In the genomic region with DNA sequence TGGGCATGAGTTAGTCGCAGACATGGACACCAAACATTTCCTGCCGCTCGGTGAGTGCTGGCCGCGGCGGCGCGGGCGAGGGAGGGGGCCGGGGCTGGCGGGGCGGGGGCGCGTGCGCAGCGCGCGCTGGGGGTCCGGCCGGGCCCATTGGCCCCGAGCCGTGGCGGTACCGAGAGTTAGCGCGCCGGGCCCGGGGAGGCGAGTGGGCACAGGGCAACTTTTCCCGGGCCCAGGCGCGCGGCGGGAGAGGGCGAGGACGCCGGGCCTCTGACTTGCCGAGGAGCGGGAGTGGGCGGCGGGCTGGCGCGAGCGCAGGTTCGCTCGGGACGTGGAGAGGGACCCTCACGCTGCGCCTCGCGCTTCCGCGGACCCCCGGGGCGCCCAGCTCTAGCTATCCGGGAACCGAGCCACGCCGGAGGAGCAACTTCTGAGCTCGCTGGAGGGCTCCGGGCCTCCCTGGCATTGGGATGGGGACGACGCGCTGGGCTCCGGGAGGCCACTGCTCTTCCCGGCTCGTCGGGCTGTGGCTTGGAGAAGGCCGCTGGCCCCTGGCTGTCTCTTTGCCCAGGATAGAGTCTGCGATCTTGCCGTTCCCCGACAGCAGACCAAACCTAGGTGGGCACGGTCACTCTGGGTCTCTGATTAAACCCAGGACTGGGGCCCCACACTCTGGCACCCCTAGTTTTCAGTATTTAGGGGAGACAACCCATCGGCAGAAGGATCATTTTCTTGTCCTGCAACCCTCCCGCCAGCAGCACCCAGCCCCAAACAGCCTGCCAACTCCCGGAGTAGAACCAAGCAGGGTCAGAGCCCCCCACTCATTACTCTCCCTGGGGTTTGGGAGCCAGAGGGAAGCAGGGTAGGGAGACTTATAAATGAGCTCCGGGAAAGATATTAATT, we compare ENCODE assay signal across 8 mouse cellular contexts. TPM values are rescaled to one million over a fixed set of nuclear protein-coding genes. Genes with fewer than 3 reads are reported as not detected.
A peak's percentile ranks its signal among the peaks of the same experiment; 100 is the strongest.
DNase-seq lines count a peak whose midpoint lies in the region; ATAC-seq and TF ChIP-seq lines count a peak whose summit lies in the region.

No protein-coding gene starts in this region.

- DNase-seq in right cerebral cortex, postnatal 4 days = peak; percentile 45
- DNase-seq in right cerebral cortex, postnatal 36 days (ENCODE audit: low spot score in 2 of 2) = no peak
- peak; percentile 52 for DNase-seq in brain, embryonic 14.5 days (ENCODE audit: low read depth)
- no peak for DNase-seq in liver, embryonic 14.5 days (ENCODE audit: low read depth in 3 of 3, low spot score in 3 of 3)
- no peak for DNase-seq in frontal cortex, postnatal 25 days (ENCODE audit: low spot score in 2 of 2)

- no peak for TF ChIP-seq POLR2A in brain, embryonic 14.5 days (IDR thresholded peaks at IDR 0.05; ENCODE audit: borderline replicate concordance, extremely low read depth, insufficient read depth, insufficient read length, poor library complexity, severe bottlenecking)

- H3K4me3 ChIP-seq in forebrain, embryonic 15.5 days = peak overlapping the region; percentile 73
- peak overlapping the region; percentile 81 for H3K4me3 ChIP-seq in hindbrain, embryonic 16.5 days (ENCODE audit: low read length)
- H3K4me3 ChIP-seq in liver, embryonic 14.5 days (ENCODE audit: insufficient read depth in 1 of 2, low read depth in 2 of 2, low read length in 2 of 2) = peak overlapping the region; percentile 75 to 76
- H3K4me3 ChIP-seq in neural tube, embryonic 14.5 days (ENCODE audit: low read depth, low read length) = peak overlapping the region; percentile 76

- under 1% methylated on average over 59 of the region's 77 CpGs for WGBS in forebrain, embryonic 15.5 days
- WGBS in hindbrain, embryonic 16.5 days = under 1% methylated on average over 58 of the region's 77 CpGs
- WGBS in liver, embryonic 14.5 days (ENCODE audit: insufficient replicate concordance) = 2% methylated on average over 72 of the region's 77 CpGs
- under 1% methylated on average over 50 of the region's 77 CpGs for whole genome bisulfite sequencing in neural tube, embryonic 14.5 days

- peak overlapping the region; percentile 87 for H3K4me2 ChIP-seq in forebrain, embryonic 15.5 days (replicated peaks)
- peak overlapping the region; percentile 95 for H3K4me2 ChIP-seq in hindbrain, embryonic 16.5 days (ENCODE audit: low read length)
- H3K4me2 ChIP-seq in liver, embryonic 14.5 days (ENCODE audit: low read depth) = peak overlapping the region; percentile 85
- peak overlapping the region; percentile 98 for H3K4me2 ChIP-seq in neural tube, embryonic 14.5 days (ENCODE audit: low read depth, low read length)

- H3K27me3 ChIP-seq in forebrain, embryonic 15.5 days = no peaks in the 10 kb centered on the region
- no peaks in the 10 kb centered on the region for H3K27me3 ChIP-seq in hindbrain, embryonic 16.5 days (replicated peaks; ENCODE audit: control insufficient read depth, insufficient read depth, low read length)
- peaks cover 9% of the 10 kb centered on the region for H3K27me3 ChIP-seq in liver, embryonic 14.5 days (ENCODE audit: control insufficient read depth, insufficient read depth, low read length)
- peaks cover 3% of the 10 kb centered on the region; the same call in 1 of the 2 replicates for H3K27me3 ChIP-seq in neural tube, embryonic 14.5 days (ENCODE audit: control insufficient read depth, insufficient read depth, low read length)

- H3K27ac ChIP-seq in forebrain, embryonic 15.5 days (replicated peaks) = peak overlapping the region; percentile 67
- peak overlapping the region; percentile 88 for H3K27ac ChIP-seq in hindbrain, embryonic 16.5 days (ENCODE audit: low read depth, low read length)
- peak overlapping the region; percentile 32 for H3K27ac ChIP-seq in liver, embryonic 14.5 days
- H3K27ac ChIP-seq in neural tube, embryonic 14.5 days (ENCODE audit: low read depth, low read length) = peak overlapping the region; percentile 73

- no peak for TF ChIP-seq EP300 in liver, embryonic 14.5 days (IDR thresholded peaks at IDR 0.05; ENCODE audit: low read depth)

- ATAC-seq in forebrain, embryonic 15.5 days (replicated peaks) = peak; percentile 26; the same call in 1 of the 2 replicates
- peak; percentile 24 for ATAC-seq in hindbrain, embryonic 16.5 days
- peak; percentile 15; the same call in 1 of the 2 replicates for ATAC-seq in liver, embryonic 14.5 days (ENCODE audit: insufficient read depth)
- ATAC-seq in neural tube, embryonic 14.5 days (ENCODE audit: low read depth) = peak; percentile 18; the same call in 1 of the 2 replicates

- no peak for TF ChIP-seq CTCF in brain, embryonic 14.5 days (IDR thresholded peaks at IDR 0.05; ENCODE audit: borderline replicate concordance, extremely low read depth, insufficient read depth, insufficient read length)
- TF ChIP-seq CTCF in liver, embryonic 14.5 days (IDR thresholded peaks at IDR 0.05; ENCODE audit: low read depth) = no peak

- no peaks in the 10 kb centered on the region for H3K36me3 ChIP-seq in forebrain, embryonic 15.5 days
- no peaks in the 10 kb centered on the region for H3K36me3 ChIP-seq in hindbrain, embryonic 16.5 days (ENCODE audit: control insufficient read depth, insufficient read depth, low read length)
- no peaks in the 10 kb centered on the region for H3K36me3 ChIP-seq in liver, embryonic 14.5 days (replicated peaks; ENCODE audit: control insufficient read depth, insufficient read depth, low read depth)
- H3K36me3 ChIP-seq in neural tube, embryonic 14.5 days (ENCODE audit: control insufficient read depth, insufficient read depth, low read length) = no peaks in the 10 kb centered on the region

- H3K4me1 ChIP-seq in forebrain, embryonic 15.5 days = peaks cover 47% of the 10 kb centered on the region
- peaks cover 52% of the 10 kb centered on the region for H3K4me1 ChIP-seq in hindbrain, embryonic 16.5 days (ENCODE audit: control insufficient read depth, insufficient read depth, low read depth, low read length)
- peaks cover 0 to 27% of the 10 kb centered on the region in 2 experiments; a peak in 2 of 4 replicates for H3K4me1 ChIP-seq in liver, embryonic 14.5 days (replicated peaks; ENCODE audit: control insufficient read depth in 2 of 2, insufficient read depth in 2 of 2, low read length in 1 of 2)
- H3K4me1 ChIP-seq in neural tube, embryonic 14.5 days (ENCODE audit: control insufficient read depth, insufficient read depth, low read length) = peaks cover 46% of the 10 kb centered on the region

- no peaks in the 10 kb centered on the region for H3K9me3 ChIP-seq in forebrain, embryonic 15.5 days
- no peaks in the 10 kb centered on the region for H3K9me3 ChIP-seq in hindbrain, embryonic 16.5 days (ENCODE audit: control insufficient read depth, low read length)
- H3K9me3 ChIP-seq in liver, embryonic 14.5 days (ENCODE audit: control insufficient read depth, low read length) = no peaks in the 10 kb centered on the region
- no peaks in the 10 kb centered on the region for H3K9me3 ChIP-seq in neural tube, embryonic 14.5 days (ENCODE audit: control insufficient read depth, low read length)

- H3K9ac ChIP-seq in forebrain, embryonic 15.5 days (replicated peaks) = peak overlapping the region; percentile 70
- H3K9ac ChIP-seq in hindbrain, embryonic 16.5 days (ENCODE audit: low read depth, low read length) = peak overlapping the region; percentile 89
- peak overlapping the region; percentile 65 for H3K9ac ChIP-seq in liver, embryonic 14.5 days (replicated peaks)
- H3K9ac ChIP-seq in neural tube, embryonic 14.5 days (replicated peaks; ENCODE audit: low read depth, low read length) = peak overlapping the region; percentile 84

RNA-seq across cellular contexts. Expression of gene Rxra, which starts 1.4 kb away (rescaled TPM):
- polyA plus RNA-seq in brain, embryonic 14.5 days (2012; rRNA removed) = 15.2 and 20.4 TPM in 2 replicates
- polyA plus RNA-seq in forebrain, embryonic 15.5 days (2015; fragmentation: Nextera tagmentation; extraction: Ambion mirVana) = 3.2 TPM in 2 replicates
- polyA plus RNA-seq in hindbrain, embryonic 16.5 days (2015; fragmentation: Nextera tagmentation; extraction: Ambion mirVana) = 3.4 and 4.0 TPM in 2 replicates
- polyA plus RNA-seq in liver, embryonic 14.5 days (2012; rRNA removed) = 7.1 and 7.5 TPM in 2 replicates
- 2.4 and 2.9 TPM in 2 replicates for polyA plus RNA-seq in liver, embryonic 14.5 days (2014; fragmentation: Nextera tagmentation; extraction: Ambion mirVana)
- polyA plus RNA-seq in neural tube, embryonic 14.5 days (2014; fragmentation: Nextera tagmentation; extraction: Ambion mirVana) = 1.6 and 2.7 TPM in 2 replicates

Comparison
In these comparisons a context has a peak if more than half of its experiments do, and no peak if none do; other contexts are left out.
1. DNase-seq: peak in right cerebral cortex, postnatal 4 days (single experiment) and brain, embryonic 14.5 days (single experiment); none in right cerebral cortex, postnatal 36 days (0 of 2), liver, embryonic 14.5 days (0 of 3) and frontal cortex, postnatal 25 days (0 of 2).
2. H3K27ac ChIP-seq: peak in every context shown above with its lines; median percentile 88 in hindbrain, embryonic 16.5 days; 73 in neural tube, embryonic 14.5 days; 67 in forebrain, embryonic 15.5 days; 32 in liver, embryonic 14.5 days.
3. Peak in every context shown above with its lines, with median percentiles within 50 percentile points of each other: ATAC-seq, H3K4me2 ChIP-seq, H3K4me3 ChIP-seq and H3K9ac ChIP-seq.